Mouse (Mus musculus) limb, embryonic 14.5 days (tissue): ENCODE measurements around the gene Ear1. TPM values are rescaled to one million over a fixed set of nuclear protein-coding genes. Genes with fewer than 3 reads are reported as not detected.
A peak's percentile ranks its signal among the peaks of the same experiment; 100 is the strongest.
"Not testable (repeated sequence)": the region's sequence is repeated elsewhere in the genome, so short reads cannot be mapped to it uniquely, and the experiment has no call there.

Source experiments
- ATAC-seq: fragments of 200-750 bp; cut with Nextera tagmentation; 2 replicates; pipeline ENCODE4 v1.8.0; 2017; ENCODE audit warnings: low read depth, moderate number of reproducible peaks, moderate TSS enrichment; ENCODE audit not compliant: low FRiP score
- DNase-seq: peaks from one replicate; pipeline ENCODE4 v3.0.0-alpha.2; 2015; ENCODE audit warnings: low spot score
- H3K27ac ChIP-seq: fragments of 300-500 bp; sonication (generic); replicated peaks from 2 replicates; pipeline ENCODE4 v1.5.1; 2014; ENCODE audit warnings: low read depth, mild to moderate bottlenecking, low read length, moderate library complexity, mixed read lengths
- H3K27me3 ChIP-seq: fragments of 300-500 bp; sonication (generic); 2 replicates; pipeline ENCODE4 v1.6.1; 2014; ENCODE audit warnings: low read length, mixed read lengths; ENCODE audit not compliant: control insufficient read depth, insufficient read depth
- H3K36me3 ChIP-seq: fragments of 300-500 bp; sonication (generic); 2 replicates; pipeline ENCODE4 v1.6.1; 2014; ENCODE audit warnings: mild to moderate bottlenecking, low read length, moderate library complexity, mixed read lengths; ENCODE audit not compliant: control insufficient read depth, insufficient read depth
- H3K4me1 ChIP-seq: fragments of 300-500 bp; sonication (generic); 2 replicates; pipeline ENCODE4 v1.6.1; 2014; ENCODE audit warnings: antibody characterized with exemption, low read length, mixed read lengths; ENCODE audit not compliant: control insufficient read depth, insufficient read depth
- H3K4me2 ChIP-seq: fragments of 300-500 bp; sonication (generic); replicated peaks from 2 replicates; pipeline ENCODE4 v1.6.1; 2014; ENCODE audit warnings: low read depth, mild to moderate bottlenecking, low read length, moderate library complexity; ENCODE audit not compliant: severe bottlenecking
- H3K4me3 ChIP-seq: fragments of 300-500 bp; sonication (generic); replicated peaks from 2 replicates; pipeline ENCODE4 v1.5.1; 2014; ENCODE audit warnings: low read length
- H3K9ac ChIP-seq: fragments of 300-500 bp; sonication (generic); 2 replicates; pipeline ENCODE4 v1.6.1; 2014; ENCODE audit warnings: mild to moderate bottlenecking, low read depth, low read length, moderate library complexity; ENCODE audit not compliant: severe bottlenecking
- H3K9me3 ChIP-seq: fragments of 300-500 bp; sonication (generic); 2 replicates; pipeline ENCODE4 v1.6.1; 2016; ENCODE audit warnings: low read length; ENCODE audit not compliant: control insufficient read depth
- WGBS: fragments of 180-500 bp; shearing (Covaris S2); extraction: QIAGEN DNeasy Blood & Tissue Kit; methylation state at CpG from one replicate; pipeline ENCODE4 v1.1.7; 2014; 5-methylcytosine and 5-hydroxymethylcytosine counted together
- polyA plus RNA-seq, 2 experiments: library from polyadenylated mRNA; depleted of rRNA in 1 of 2; stranded (reverse) in 1 of 2; unstranded in 1 of 2; fragments of >200 nt; fragmentation: Nextera tagmentation in 1 of 2; extraction: Ambion mirVana in 1 of 2; gene quantifications; 2 replicates each; pipeline versions ENCODE4 v1.2.1 to v1.2.3; 2012 to 2014

The Ear1 gene
- polyA plus RNA-seq, 2 experiments, result 0.40 TPM; not detected in 1

- not testable (repeated sequence) for ATAC-seq, H3K27me3 ChIP-seq, H3K4me2 ChIP-seq, DNase-seq, H3K36me3 ChIP-seq, H3K4me3 ChIP-seq, H3K4me1 ChIP-seq, H3K9ac ChIP-seq, H3K27ac ChIP-seq, H3K9me3 ChIP-seq
- WGBS, result 71% methylated on average over 1 of the region's 1 CpGs
Observed at GRCm38 (mm10) chr14:43830385-43830784, 44.9 kb downstream of the Ear1 start.

GRCm38 (mm10) chr14:43824176-43824575, 51.1 kb downstream of the Ear1 start:
- not testable (repeated sequence) for H3K27me3 ChIP-seq, ATAC-seq, H3K4me3 ChIP-seq, H3K9me3 ChIP-seq, H3K36me3 ChIP-seq, H3K4me2 ChIP-seq, H3K9ac ChIP-seq, H3K27ac ChIP-seq, DNase-seq, H3K4me1 ChIP-seq
- 81% methylated on average over 6 of the region's 6 CpGs for WGBS

GRCm38 (mm10) chr14:43821869-43822268, 53.4 kb downstream of the Ear1 start:
- H3K9ac ChIP-seq, H3K4me2 ChIP-seq, H3K4me3 ChIP-seq, H3K4me1 ChIP-seq, H3K9me3 ChIP-seq, ATAC-seq, H3K36me3 ChIP-seq, H3K27me3 ChIP-seq, H3K27ac ChIP-seq, DNase-seq: not testable (repeated sequence)
- WGBS, result 73% methylated on average over 1 of the region's 2 CpGs

GRCm38 (mm10) chr14:43812458-43812857, 62.9 kb downstream of the Ear1 start:
- peak; percentile 41 for DNase-seq
- not testable (repeated sequence) for H3K4me3 ChIP-seq, H3K27ac ChIP-seq, H3K4me2 ChIP-seq, H3K9ac ChIP-seq, H3K4me1 ChIP-seq, ATAC-seq, H3K36me3 ChIP-seq, H3K27me3 ChIP-seq, H3K9me3 ChIP-seq
- 65% methylated on average over 8 of the region's 9 CpGs for WGBS

GRCm38 (mm10) chr14:43808142-43808541, 67.2 kb downstream of the Ear1 start:
- not testable (repeated sequence) for H3K27me3 ChIP-seq, DNase-seq, H3K36me3 ChIP-seq, H3K4me1 ChIP-seq, ATAC-seq, H3K9ac ChIP-seq, H3K4me3 ChIP-seq, H3K4me2 ChIP-seq, H3K9me3 ChIP-seq, H3K27ac ChIP-seq
- WGBS, result 73% methylated on average over 3 of the region's 4 CpGs

GRCm38 (mm10) chr14:43804435-43804834, 70.9 kb downstream of the Ear1 start:
- not testable (repeated sequence) for H3K9me3 ChIP-seq, H3K9ac ChIP-seq, H3K4me3 ChIP-seq, DNase-seq, H3K4me1 ChIP-seq, H3K27ac ChIP-seq, H3K27me3 ChIP-seq, H3K36me3 ChIP-seq, H3K4me2 ChIP-seq, ATAC-seq
- WGBS, result 15% methylated on average over 7 of the region's 7 CpGs

GRCm38 (mm10) chr14:43796905-43797470, 78.3 kb downstream of the Ear1 start:
- Histone ChIP-seq H3K9ac (peak overlapping the region; percentile 28), H3K4me3 (peak overlapping the region; percentile 10; the same call in 1 of the 2 replicates), H3K4me2 (peak overlapping the region; percentile 41)
- 0 out of 2 replicates have a peak, but pooled peaks have one; percentile 19 for ATAC-seq
- H3K27me3 ChIP-seq, H3K9me3 ChIP-seq, H3K27ac ChIP-seq, DNase-seq, H3K36me3 ChIP-seq, H3K4me1 ChIP-seq: not testable (repeated sequence)
- WGBS, result 9% methylated on average over 23 of the region's 23 CpGs
